Mouse (Mus musculus): ENCODE results near the gene Rpl41. TPM values are rescaled to one million over a fixed set of nuclear protein-coding genes. Genes with fewer than 3 reads are reported as not detected.
"Not testable (repeated sequence)": the region's sequence is repeated elsewhere in the genome, so short reads cannot be mapped to it uniquely, and the experiment has no call there.

Rpl41 gene
- polyA plus RNA-seq, 1 experiment from 2014 or later = 3,131 TPM

DNA sequence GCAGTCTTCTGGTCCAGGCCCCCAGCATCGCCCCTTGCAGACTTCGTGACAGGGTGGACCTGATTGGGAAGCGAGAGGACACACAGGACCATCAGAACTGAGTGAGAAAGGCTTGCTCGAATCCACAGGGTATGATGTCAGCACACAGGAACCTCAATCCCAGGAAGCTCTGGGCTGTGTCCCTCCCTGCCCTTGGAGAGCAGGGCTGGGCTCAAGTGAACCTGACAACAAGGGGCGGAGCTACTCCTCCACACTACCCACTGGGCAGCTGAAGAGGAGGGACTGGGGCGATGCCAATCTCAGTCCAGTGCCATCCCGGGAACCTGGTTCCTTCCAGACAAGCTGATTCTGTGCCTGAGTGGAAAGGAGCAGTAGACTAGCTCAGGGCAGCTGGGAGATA is 34.5 kb upstream of the Rpl41 start:
- peaks cover 44% of the 10 kb centered on the region for H3K27me3 ChIP-seq
- H3K4me2 ChIP-seq = no peak overlapping the region
- H3K9me3 ChIP-seq (replicated peaks) = no peaks in the 10 kb centered on the region
- ATAC-seq = no peak
- no peak overlapping the region for H3K4me3 ChIP-seq
- H3K9ac ChIP-seq = no peak overlapping the region
- 26% methylated on average over 7 of the region's 7 CpGs for WGBS
- no peaks in the 10 kb centered on the region for H3K4me1 ChIP-seq
- H3K27ac ChIP-seq = no peak overlapping the region
- H3K36me3 ChIP-seq (ENCODE audit: poor library complexity, severe bottlenecking) = no peaks in the 10 kb centered on the region

- no peaks in the 10 kb centered on the region for H3K36me3 ChIP-seq (ENCODE audit: poor library complexity, severe bottlenecking)
- H3K9me3 ChIP-seq (replicated peaks) = no peaks in the 10 kb centered on the region; the same call in 1 of the 2 replicates
- H3K27me3 ChIP-seq = peaks cover 13% of the 10 kb centered on the region
- no peak for ATAC-seq
- H3K27ac ChIP-seq = no peak overlapping the region
- WGBS = 83% methylated on average over 4 of the region's 4 CpGs
- no peak overlapping the region for H3K4me3 ChIP-seq
- H3K4me1 ChIP-seq = no peaks in the 10 kb centered on the region
- H3K4me2 ChIP-seq = no peak overlapping the region
- H3K9ac ChIP-seq = no peak overlapping the region
Observed at GRCm38 (mm10) chr10:128579731-128580130, 30.6 kb upstream of the Rpl41 start.

GRCm38 (mm10) chr10:128579298-128579697 is 30.2 kb upstream of the Rpl41 start:
- no peaks in the 10 kb centered on the region for H3K36me3 ChIP-seq (ENCODE audit: poor library complexity, severe bottlenecking)
- H3K27ac ChIP-seq = no peak overlapping the region
- no peak overlapping the region for H3K9ac ChIP-seq
- H3K27me3 ChIP-seq = peaks cover 9% of the 10 kb centered on the region; the same call in 1 of the 2 replicates
- no peak overlapping the region for H3K4me3 ChIP-seq
- no peaks in the 10 kb centered on the region; the same call in 1 of the 2 replicates for H3K9me3 ChIP-seq (replicated peaks)
- no peak overlapping the region for H3K4me2 ChIP-seq
- H3K4me1 ChIP-seq = no peaks in the 10 kb centered on the region
- WGBS = 81% methylated on average over 3 of the region's 3 CpGs
- ATAC-seq = no peak

- no peak for ATAC-seq
- no peak overlapping the region for H3K27ac ChIP-seq
- no peak overlapping the region for H3K9ac ChIP-seq
- H3K4me3 ChIP-seq = no peak overlapping the region
- no peaks in the 10 kb centered on the region for H3K36me3 ChIP-seq (ENCODE audit: poor library complexity, severe bottlenecking)
- 82% methylated on average over 11 of the region's 11 CpGs for WGBS
- H3K4me2 ChIP-seq = no peak overlapping the region
- no peaks in the 10 kb centered on the region for H3K4me1 ChIP-seq
- no peaks in the 10 kb centered on the region; the same call in 1 of the 2 replicates for H3K9me3 ChIP-seq (replicated peaks)
- peaks cover 4% of the 10 kb centered on the region; the same call in 1 of the 2 replicates for H3K27me3 ChIP-seq
Observed at GRCm38 (mm10) chr10:128578330-128578729, 29.2 kb upstream of the Rpl41 start.

GRCm38 (mm10) chr10:128575063-128575462 is 26.0 kb upstream of the Rpl41 start:
- H3K27ac ChIP-seq = no peak overlapping the region
- H3K36me3 ChIP-seq (ENCODE audit: poor library complexity, severe bottlenecking) = no peaks in the 10 kb centered on the region
- H3K9me3 ChIP-seq (replicated peaks) = no peaks in the 10 kb centered on the region; the same call in 1 of the 2 replicates
- 97% methylated on average over 2 of the region's 2 CpGs for WGBS
- H3K4me1 ChIP-seq = no peaks in the 10 kb centered on the region
- ATAC-seq = no peak
- H3K9ac ChIP-seq = no peak overlapping the region
- H3K4me3 ChIP-seq = no peak overlapping the region
- no peak overlapping the region for H3K4me2 ChIP-seq
- no peaks in the 10 kb centered on the region for H3K27me3 ChIP-seq

DNA sequence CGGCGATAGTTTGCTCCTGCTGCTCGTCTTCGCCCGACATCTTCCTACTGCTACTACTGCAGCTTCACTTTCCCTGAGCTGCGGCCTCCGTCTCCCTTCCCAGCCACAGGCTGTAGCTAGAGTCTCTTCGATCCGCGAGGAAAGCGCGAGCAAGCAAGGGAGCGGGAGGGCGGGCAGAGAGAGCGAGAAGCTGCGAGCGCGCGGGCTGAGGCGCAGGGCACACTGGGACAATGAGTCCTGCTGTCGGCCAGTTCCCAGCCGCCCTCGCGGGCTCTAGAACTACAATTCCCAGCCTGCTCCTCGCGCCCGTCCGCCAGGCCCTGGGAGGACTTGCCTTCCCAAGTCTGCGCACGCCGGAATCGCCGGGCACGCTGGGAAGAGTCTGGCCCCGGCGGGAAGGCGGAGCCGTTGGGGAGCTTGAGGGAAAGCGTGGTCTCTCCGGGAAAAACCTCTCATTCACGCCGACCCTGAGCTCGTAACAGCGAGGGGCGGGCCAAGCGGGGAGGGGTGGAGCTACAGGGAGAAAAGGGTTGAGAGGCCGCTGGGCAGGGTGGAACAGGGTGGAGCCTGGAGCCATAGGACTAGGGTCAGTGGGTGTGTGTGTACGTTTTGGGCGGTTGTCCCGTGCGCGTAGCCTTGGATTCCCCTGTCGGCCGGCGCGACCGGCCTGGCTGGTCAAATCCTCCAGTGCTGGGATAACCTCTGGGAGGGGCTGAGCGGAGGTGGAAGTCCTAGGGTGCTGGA is 16.9 kb upstream of the Rpl41 start, which contains the start of gene Pa2g4:
Gene Pa2g4, minus strand, starts transcription at position 200 of the 744 bp plus-strand sequence.
- WGBS = under 1% methylated on average over 58 of the region's 58 CpGs
- peak within 1 kb of the TSS; percentile 94 for H3K4me2 ChIP-seq
- peak within 1 kb of the TSS; percentile 90 for H3K4me3 ChIP-seq
- H3K4me1 ChIP-seq = peaks cover 23% of the 10 kb centered on the region
- H3K36me3 ChIP-seq (ENCODE audit: poor library complexity, severe bottlenecking) = peaks cover 28% of the 10 kb centered on the region
- H3K27ac ChIP-seq = peak within 1 kb of the TSS; percentile 83
- ATAC-seq = peak; percentile 99
- H3K27me3 ChIP-seq = no peaks in the 10 kb centered on the region
- H3K9ac ChIP-seq = peak within 1 kb of the TSS; percentile 96
- H3K9me3 ChIP-seq (replicated peaks) = no peaks in the 10 kb centered on the region

- peak overlapping the region; percentile 96 for H3K9ac ChIP-seq
- H3K9me3 ChIP-seq (replicated peaks) = no peaks in the 10 kb centered on the region
- peak overlapping the region; percentile 83 for H3K27ac ChIP-seq
- WGBS = under 1% methylated on average over 46 of the region's 46 CpGs
- no peak; the same call in 1 of the 2 replicates for ATAC-seq
- peak overlapping the region; percentile 90 for H3K4me3 ChIP-seq
- no peaks in the 10 kb centered on the region for H3K27me3 ChIP-seq
- H3K36me3 ChIP-seq (ENCODE audit: poor library complexity, severe bottlenecking) = peaks cover 35% of the 10 kb centered on the region
- H3K4me1 ChIP-seq = peaks cover 23% of the 10 kb centered on the region
- peak overlapping the region; percentile 94 for H3K4me2 ChIP-seq
Observed at GRCm38 (mm10) chr10:128565206-128565787, 16.2 kb upstream of the Rpl41 start.

DNA sequence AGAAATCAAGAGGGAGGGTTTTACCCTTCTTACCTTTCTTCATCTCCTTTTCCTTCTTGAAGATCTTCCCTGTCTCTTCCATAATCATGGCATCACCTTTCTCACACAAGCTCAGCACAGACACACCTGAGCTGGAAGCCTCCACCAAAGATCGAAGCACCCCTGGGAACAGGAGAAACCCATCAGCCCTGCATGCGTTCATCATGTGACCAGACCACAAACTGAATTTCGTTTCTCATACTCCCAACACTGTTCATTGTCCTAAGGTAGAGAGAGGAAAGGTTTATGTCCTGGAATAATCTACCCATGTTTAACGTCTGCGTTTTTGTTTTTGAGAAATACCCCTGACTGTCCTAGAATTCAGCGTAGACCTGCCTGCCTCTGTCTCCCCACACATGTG is 14.4 kb upstream of the Rpl41 start:
- peak overlapping the region; percentile 94 for H3K4me2 ChIP-seq
- H3K27me3 ChIP-seq = no peaks in the 10 kb centered on the region
- 89% methylated on average over 6 of the region's 6 CpGs for whole genome bisulfite sequencing
- peak overlapping the region; percentile 96 for H3K9ac ChIP-seq
- no peak for ATAC-seq
- H3K9me3 ChIP-seq (replicated peaks) = no peaks in the 10 kb centered on the region
- peaks cover 23% of the 10 kb centered on the region for H3K4me1 ChIP-seq
- 0 out of 2 replicates have a peak overlapping the region, but pooled peaks have one; percentile 90 for H3K4me3 ChIP-seq
- H3K36me3 ChIP-seq (ENCODE audit: poor library complexity, severe bottlenecking) = peaks cover 52% of the 10 kb centered on the region
- no peak overlapping the region for H3K27ac ChIP-seq

- H3K27ac ChIP-seq = no peak overlapping the region; the same call in 1 of the 2 replicates
- 88% methylated on average over 6 of the region's 6 CpGs for WGBS
- H3K36me3 ChIP-seq (ENCODE audit: poor library complexity, severe bottlenecking) = peaks cover 51% of the 10 kb centered on the region
Observed at GRCm38 (mm10) chr10:128556963-128557362, 7.9 kb upstream of the Rpl41 start.

GRCm38 (mm10) chr10:128556286-128556685 is 7.2 kb upstream of the Rpl41 start:
- Histone ChIP-seq H3K27me3 (no peaks in the 10 kb centered on the region), H3K9ac (no peak overlapping the region), H3K4me3 (no peak overlapping the region), H3K4me1 (no peaks in the 10 kb centered on the region), H3K4me2 (no peak overlapping the region), H3K9me3 (replicated peaks) (no peaks in the 10 kb centered on the region), H3K27ac (no peak overlapping the region), H3K36me3 (ENCODE audit: poor library complexity, severe bottlenecking) (peaks cover 44% of the 10 kb centered on the region)
- no peak for ATAC-seq

More at GRCm38 (mm10) chr10:128556963-128557362, 7.9 kb upstream of the Rpl41 start:
- no peak overlapping the region for H3K9ac ChIP-seq
- H3K9me3 ChIP-seq (replicated peaks) = no peaks in the 10 kb centered on the region
- H3K4me1 ChIP-seq = no peaks in the 10 kb centered on the region
- H3K4me3 ChIP-seq = no peak overlapping the region
- no peak for ATAC-seq
- H3K27me3 ChIP-seq = no peaks in the 10 kb centered on the region
- H3K4me2 ChIP-seq = no peak overlapping the region

GRCm38 (mm10) chr10:128555567-128555966 is 6.5 kb upstream of the Rpl41 start:
- not testable (repeated sequence) for H3K9me3 ChIP-seq (replicated peaks); H3K4me1 ChIP-seq; H3K4me3 ChIP-seq; H3K4me2 ChIP-seq; H3K9ac ChIP-seq; ATAC-seq; H3K27me3 ChIP-seq; H3K27ac ChIP-seq
- peaks cover 37% of the 10 kb centered on the region for H3K36me3 ChIP-seq (ENCODE audit: poor library complexity, severe bottlenecking)
- 92% methylated on average over 1 of the region's 1 CpGs for WGBS

DNA sequence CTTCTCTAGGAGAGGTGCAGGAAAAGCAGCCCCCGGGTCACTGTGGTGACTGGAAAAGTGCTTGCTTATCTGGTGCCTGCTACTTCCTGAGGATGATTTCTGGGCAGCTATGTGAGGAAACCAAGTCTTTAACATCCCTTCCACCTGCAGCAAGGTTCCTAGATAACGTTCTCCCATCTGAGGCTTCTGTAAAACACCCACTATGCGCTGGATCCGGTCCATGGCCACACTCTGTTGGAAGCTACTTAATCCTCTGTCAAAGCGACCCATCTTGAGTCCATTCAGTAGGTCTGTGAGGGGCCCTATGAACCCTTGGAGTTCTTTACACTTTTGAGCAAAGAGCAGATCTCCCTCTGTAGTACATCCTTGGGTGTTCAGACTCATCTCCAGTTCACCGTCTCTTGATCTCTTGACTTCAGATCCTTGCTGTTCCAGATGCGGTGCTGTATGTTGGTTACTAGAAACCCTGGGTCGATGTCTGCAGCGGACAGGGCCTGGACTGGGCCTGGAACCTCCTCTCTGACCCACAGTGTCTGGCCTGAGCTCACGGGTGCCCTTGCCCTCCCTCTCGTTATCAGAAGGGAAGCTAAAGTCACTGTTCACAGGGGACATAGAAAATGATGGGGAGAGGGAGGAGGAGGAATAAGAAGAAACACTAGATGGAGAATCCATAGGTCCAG is 1.2 kb upstream of the Rpl41 start:
- H3K9me3 ChIP-seq (replicated peaks); ATAC-seq; H3K9ac ChIP-seq; H3K27ac ChIP-seq; H3K36me3 ChIP-seq (ENCODE audit: poor library complexity, severe bottlenecking); H3K27me3 ChIP-seq; H3K4me2 ChIP-seq; H3K4me3 ChIP-seq: not testable (repeated sequence)
- WGBS = 91% methylated on average over 11 of the region's 11 CpGs
- peaks cover 16% of the 10 kb centered on the region for H3K4me1 ChIP-seq

All from forebrain, embryonic 13.5 days (tissue).